Mouse (Mus musculus): Measurements from ENCODE around the gene Traf4. TPM values are rescaled to one million over a fixed set of nuclear protein-coding genes. Genes with fewer than 3 reads are reported as not detected.

Traf4 gene
- polyA plus RNA-seq, 1 experiment from 2014 or later = 75.6 TPM

DNA sequence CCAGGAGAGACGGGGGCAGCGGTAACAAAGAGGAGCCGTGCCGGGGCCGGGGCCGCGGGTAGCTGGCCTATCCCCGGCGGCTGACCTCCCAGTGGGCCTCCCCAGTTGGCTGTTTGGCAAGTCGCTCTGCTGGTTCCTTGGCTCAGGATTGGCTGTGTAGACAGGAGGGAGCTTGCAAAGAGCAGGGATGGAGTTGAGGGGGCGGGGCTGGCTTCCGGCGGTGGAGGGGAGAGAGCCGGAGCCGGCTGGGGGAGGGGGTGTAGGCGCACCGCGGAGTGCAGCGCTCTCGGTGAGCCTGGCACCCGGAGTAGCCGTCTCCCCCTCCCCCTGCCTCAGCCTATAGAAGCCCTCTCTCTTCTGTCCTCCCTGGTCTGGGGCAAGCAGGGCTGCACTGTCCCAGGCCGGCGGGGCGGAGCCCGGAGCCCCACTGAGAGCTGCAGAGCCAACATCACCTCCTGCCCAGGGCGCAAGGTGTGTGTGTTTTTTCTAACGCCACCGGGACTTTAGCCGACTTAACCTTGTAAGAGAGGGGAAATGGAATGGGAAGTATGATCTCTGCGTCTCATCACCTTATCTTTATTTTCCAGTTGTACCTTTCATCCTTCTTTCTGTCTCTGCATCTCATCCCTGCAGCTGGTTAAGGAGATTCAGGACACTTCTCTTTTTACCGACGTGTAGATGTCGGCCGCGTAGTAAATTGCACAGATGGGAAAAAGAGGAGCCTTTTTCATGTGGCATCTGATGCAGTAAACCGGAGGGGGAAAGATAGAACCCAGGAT lies 49.8 kb downstream of the Traf4 start:
- no peaks in the 10 kb centered on the region for H3K27me3 ChIP-seq (ENCODE audit: insufficient read depth, low read length)
- peak overlapping the region; percentile 73 for H3K9ac ChIP-seq
- peak; percentile 100 for ATAC-seq (ENCODE audit: insufficient read depth)
- peak overlapping the region; percentile 82 for H3K27ac ChIP-seq (ENCODE audit: low read depth)
- under 1% methylated on average over 32 of the region's 37 CpGs for WGBS
- no peaks in the 10 kb centered on the region for H3K9me3 ChIP-seq (ENCODE audit: low read depth, low read length)
- no peak for TF ChIP-seq CTCF (IDR thresholded peaks at IDR 0.05; ENCODE audit: low read depth)
- H3K36me3 ChIP-seq (ENCODE audit: insufficient read depth) = no peaks in the 10 kb centered on the region
- peak overlapping the region; percentile 66 for H3K4me2 ChIP-seq
- H3K4me3 ChIP-seq (ENCODE audit: low read depth, low read length) = peak overlapping the region; percentile 69
- H3K4me1 ChIP-seq (ENCODE audit: insufficient read depth) = peaks cover 2% of the 10 kb centered on the region; the same call in 1 of the 2 replicates
- peak; percentile 96 for DNase-seq

DNA sequence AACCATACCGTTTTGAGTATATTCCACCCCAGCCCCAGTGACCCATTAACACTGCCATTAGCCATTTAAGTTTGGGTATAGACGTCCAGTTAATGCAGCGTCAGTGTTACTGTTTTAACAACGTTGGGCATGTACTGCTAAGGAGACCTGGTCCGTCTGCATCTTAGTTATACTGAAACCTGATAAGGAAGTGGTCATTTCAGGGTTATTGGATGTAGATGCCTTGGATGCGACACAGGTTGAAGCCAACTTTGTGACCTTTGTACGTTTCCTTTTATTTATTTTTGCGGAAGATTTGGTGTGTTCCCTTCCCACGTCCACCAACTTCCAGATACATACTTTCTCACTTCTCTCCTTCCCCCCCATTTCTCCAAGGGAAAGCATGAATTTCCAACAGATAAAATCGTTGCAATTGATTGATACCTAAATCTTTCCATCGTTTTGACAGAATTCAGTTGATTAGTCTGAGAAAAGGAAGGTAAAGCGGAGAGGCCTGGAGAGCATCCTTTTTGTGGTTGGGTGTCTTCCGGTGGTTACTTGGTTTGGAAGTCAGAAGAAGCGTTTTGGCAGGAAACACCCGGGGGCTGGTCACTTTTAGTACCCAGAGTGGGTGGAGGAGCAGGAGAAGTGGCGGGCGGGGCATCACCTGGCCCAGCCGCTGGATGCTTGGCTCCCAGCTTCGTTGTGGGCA lies 50.6 kb downstream of the Traf4 start:
- peak overlapping the region; percentile 66 for H3K4me2 ChIP-seq
- no peak for TF ChIP-seq CTCF (IDR thresholded peaks at IDR 0.05; ENCODE audit: low read depth)
- peak overlapping the region; percentile 73 for H3K9ac ChIP-seq
- no peaks in the 10 kb centered on the region for H3K9me3 ChIP-seq (ENCODE audit: low read depth, low read length)
- 5% methylated on average over 19 of the region's 19 CpGs for WGBS
- H3K27ac ChIP-seq (ENCODE audit: low read depth) = peak overlapping the region; percentile 82
- DNase-seq = no peak
- peaks cover 2% of the 10 kb centered on the region; the same call in 1 of the 2 replicates for H3K4me1 ChIP-seq (ENCODE audit: insufficient read depth)
- H3K36me3 ChIP-seq (ENCODE audit: insufficient read depth) = no peaks in the 10 kb centered on the region
- ATAC-seq (ENCODE audit: insufficient read depth) = no peak
- H3K27me3 ChIP-seq (ENCODE audit: insufficient read depth, low read length) = no peaks in the 10 kb centered on the region
- H3K4me3 ChIP-seq (ENCODE audit: low read depth, low read length) = peak overlapping the region; percentile 69

DNA sequence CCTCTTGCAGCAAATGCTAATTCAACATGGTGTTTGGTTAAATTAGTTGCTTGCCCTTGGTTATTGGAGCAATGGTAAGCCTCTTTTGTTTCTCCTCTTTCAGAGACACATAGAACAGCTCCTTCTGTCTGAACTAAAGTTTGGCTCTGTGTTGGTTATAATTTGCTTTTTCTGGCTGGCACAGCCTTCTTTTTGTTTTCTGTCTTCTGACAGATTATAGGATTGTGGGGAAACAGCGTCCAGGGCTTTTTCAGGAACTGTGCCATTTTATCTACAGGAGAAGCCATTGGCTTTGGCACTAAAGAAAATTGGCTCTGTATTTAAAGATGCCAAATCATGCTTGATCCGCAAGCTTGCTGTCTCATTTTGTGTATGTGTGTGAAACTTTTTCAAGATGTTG lies 51.8 kb downstream of the Traf4 start:
- no peaks in the 10 kb centered on the region for H3K27me3 ChIP-seq (ENCODE audit: insufficient read depth, low read length)
- no peaks in the 10 kb centered on the region for H3K9me3 ChIP-seq (ENCODE audit: low read depth, low read length)
- no peaks in the 10 kb centered on the region for H3K36me3 ChIP-seq (ENCODE audit: insufficient read depth)
- no peak overlapping the region for H3K4me3 ChIP-seq (ENCODE audit: low read depth, low read length)
- no peak overlapping the region for H3K27ac ChIP-seq (ENCODE audit: low read depth)
- peaks cover 2% of the 10 kb centered on the region; the same call in 1 of the 2 replicates for H3K4me1 ChIP-seq (ENCODE audit: insufficient read depth)
- no peak overlapping the region for H3K4me2 ChIP-seq
- no peak for ATAC-seq (ENCODE audit: insufficient read depth)
- no peak overlapping the region for H3K9ac ChIP-seq
- no peak for TF ChIP-seq CTCF (IDR thresholded peaks at IDR 0.05; ENCODE audit: low read depth)
- no peak for DNase-seq
- WGBS = 76% methylated on average over 2 of the region's 2 CpGs

Small RNA genes within 50 kb of the gene (microRNA-seq; reads per million reads assigned to microRNA genes)
- gene Mir7653 (ENCODE audit: borderline number of aligned reads) = 1.4 reads per million

Other genes with a start within 250 kb of the Traf4 start
- 0.05 and 0.22 TPM in 2 replicates for gene Sez6, start 234.8 kb downstream of the Traf4 start, polyA plus RNA-seq (2014; fragmentation: Nextera tagmentation; extraction: Ambion mirVana)
- gene Phf12, start 182.8 kb downstream of the Traf4 start, polyA plus RNA-seq (2014; fragmentation: Nextera tagmentation; extraction: Ambion mirVana) = 15.9 and 20.6 TPM in 2 replicates
- 17.7 and 22.7 TPM in 2 replicates for gene Dhrs13, start 133.3 kb downstream of the Traf4 start, polyA plus RNA-seq (2014; fragmentation: Nextera tagmentation; extraction: Ambion mirVana)
- 51.4 and 57.4 TPM in 2 replicates for gene Flot2, start 127.7 kb downstream of the Traf4 start, polyA plus RNA-seq (2014; fragmentation: Nextera tagmentation; extraction: Ambion mirVana)
- gene Eral1, start 85.2 kb downstream of the Traf4 start, polyA plus RNA-seq (2014; fragmentation: Nextera tagmentation; extraction: Ambion mirVana) = 37.5 and 38.5 TPM in 2 replicates
- gene Fam222b, start 70.9 kb downstream of the Traf4 start, polyA plus RNA-seq (2014; fragmentation: Nextera tagmentation; extraction: Ambion mirVana) = 17.8 and 17.9 TPM in 2 replicates
- gene Nek8, start 11.1 kb upstream of the Traf4 start, polyA plus RNA-seq (2014; fragmentation: Nextera tagmentation; extraction: Ambion mirVana) = 15.3 and 17.2 TPM in 2 replicates
- gene Tlcd1, start 11.1 kb upstream of the Traf4 start, polyA plus RNA-seq (2014; fragmentation: Nextera tagmentation; extraction: Ambion mirVana) = 19.2 and 21.6 TPM in 2 replicates
- 1,638 and 1,710 TPM in 2 replicates for gene Rpl23a, start 18.0 kb upstream of the Traf4 start, polyA plus RNA-seq (2014; fragmentation: Nextera tagmentation; extraction: Ambion mirVana)
- 140 TPM in 2 replicates for gene Rab34, start 22.8 kb upstream of the Traf4 start, polyA plus RNA-seq (2014; fragmentation: Nextera tagmentation; extraction: Ambion mirVana)
- 2.8 TPM in 2 replicates for gene Proca1, start 27.8 kb upstream of the Traf4 start, polyA plus RNA-seq (2014; fragmentation: Nextera tagmentation; extraction: Ambion mirVana)
- 72.6 and 76.7 TPM in 2 replicates for gene Sdf2, start 80.2 kb upstream of the Traf4 start, polyA plus RNA-seq (2014; fragmentation: Nextera tagmentation; extraction: Ambion mirVana)
- 25.8 and 27.9 TPM in 2 replicates for gene Supt6, start 80.4 kb upstream of the Traf4 start, polyA plus RNA-seq (2014; fragmentation: Nextera tagmentation; extraction: Ambion mirVana)
- 71.2 and 76.8 TPM in 2 replicates for gene 2610507B11Rik, start 96.2 kb upstream of the Traf4 start, polyA plus RNA-seq (2014; fragmentation: Nextera tagmentation; extraction: Ambion mirVana)
- gene BC030499, start 125.3 kb upstream of the Traf4 start, polyA plus RNA-seq (2014; fragmentation: Nextera tagmentation; extraction: Ambion mirVana) = 0.45 and 0.66 TPM in 2 replicates
- gene Spag5, start 135.9 kb upstream of the Traf4 start, polyA plus RNA-seq (2014; fragmentation: Nextera tagmentation; extraction: Ambion mirVana) = 54.2 and 59.8 TPM in 2 replicates
- 4.4 and 5.0 TPM in 2 replicates for gene Aldoc, start 157.4 kb upstream of the Traf4 start, polyA plus RNA-seq (2014; fragmentation: Nextera tagmentation; extraction: Ambion mirVana)
- 69.9 and 76.0 TPM in 2 replicates for gene Pigs, start 162.8 kb upstream of the Traf4 start, polyA plus RNA-seq (2014; fragmentation: Nextera tagmentation; extraction: Ambion mirVana)
- gene Unc119, start 177.9 kb upstream of the Traf4 start, polyA plus RNA-seq (2014; fragmentation: Nextera tagmentation; extraction: Ambion mirVana) = 36.8 and 43.1 TPM in 2 replicates
- not detected in 2 replicates for gene Foxn1, start 221.0 kb upstream of the Traf4 start, polyA plus RNA-seq (2014; fragmentation: Nextera tagmentation; extraction: Ambion mirVana)

Measured in lung, embryonic 14.5 days (tissue).